Mouse (Mus musculus): ENCODE measurements at regions not wholly inside any gene's neighbourhood (a gene's known extent, or its start where the extent isn't known, plus 50 kb on each side); places are given as distances from the start of the nearest gene placed in this dataset.

DNA sequence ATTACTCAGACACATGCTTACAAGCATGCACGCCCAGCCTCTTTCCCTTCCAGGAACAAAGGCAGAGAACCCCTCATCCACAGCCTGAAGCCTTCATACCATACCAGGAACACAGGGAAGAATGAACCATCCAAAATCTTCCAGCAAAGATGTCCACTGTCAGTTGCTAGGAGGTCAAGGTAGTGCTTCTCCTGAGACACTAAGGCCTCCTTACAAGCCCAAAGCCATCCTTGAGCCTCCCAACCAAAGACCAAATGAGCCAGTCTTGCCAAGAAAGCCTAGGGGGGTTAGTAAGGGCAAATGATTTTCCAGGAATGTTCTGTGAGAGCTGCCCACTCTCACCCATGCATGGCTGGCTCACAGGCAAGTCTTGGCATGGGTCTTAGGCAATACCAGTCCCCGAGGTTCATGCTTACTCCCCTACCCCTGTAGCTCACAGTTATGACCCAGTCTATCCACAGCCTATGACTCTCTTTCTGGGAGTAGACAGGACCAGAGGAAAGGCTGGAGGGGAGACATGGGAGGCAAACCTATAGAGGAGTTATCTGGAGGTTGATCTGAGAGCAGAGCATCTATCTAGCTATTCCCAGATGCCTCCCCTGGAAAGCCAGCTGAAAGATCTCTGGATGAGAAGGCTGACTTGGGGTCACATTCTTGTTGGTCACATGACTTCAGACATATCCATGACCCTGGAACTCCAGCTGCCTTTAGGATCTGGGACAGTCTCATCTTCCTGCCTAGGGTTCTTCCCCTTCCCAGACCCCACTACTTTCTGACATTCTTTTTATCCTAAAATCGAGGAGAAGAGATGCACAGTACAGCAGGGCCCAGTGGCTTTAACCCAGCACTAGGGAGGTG, 112.4 kb downstream of the Zfp36l2 start:
- in situ Hi-C loops (cut with MboI; ENCODE audit: low pct_unique_long_range_greater_than_20kb) = no loop called here
- ATAC-seq = peak; percentile 45
- ChIA-PET POLR2A (interaction anchor here (0.6 to 1.6 kb wide), 6 partner anchors 9 to 134 kb away, joined by 3 to 5 read pairs (median 4); no protein-coding TSS in a partner anchor), CTCF (interaction anchor here (0.7 to 1.9 kb wide), 6 partner anchors 9 to 172 kb away, joined by 3 to 9 read pairs (median 4); no protein-coding TSS in a partner anchor)
- no peaks in the 10 kb centered on the region for H3K27me3 ChIP-seq
- no peak for TF ChIP-seq CTCF (IDR thresholded peaks at IDR 0.05)
- peak; percentile 74 for DNase-seq (ENCODE audit: low read depth, low spot score)

DNA sequence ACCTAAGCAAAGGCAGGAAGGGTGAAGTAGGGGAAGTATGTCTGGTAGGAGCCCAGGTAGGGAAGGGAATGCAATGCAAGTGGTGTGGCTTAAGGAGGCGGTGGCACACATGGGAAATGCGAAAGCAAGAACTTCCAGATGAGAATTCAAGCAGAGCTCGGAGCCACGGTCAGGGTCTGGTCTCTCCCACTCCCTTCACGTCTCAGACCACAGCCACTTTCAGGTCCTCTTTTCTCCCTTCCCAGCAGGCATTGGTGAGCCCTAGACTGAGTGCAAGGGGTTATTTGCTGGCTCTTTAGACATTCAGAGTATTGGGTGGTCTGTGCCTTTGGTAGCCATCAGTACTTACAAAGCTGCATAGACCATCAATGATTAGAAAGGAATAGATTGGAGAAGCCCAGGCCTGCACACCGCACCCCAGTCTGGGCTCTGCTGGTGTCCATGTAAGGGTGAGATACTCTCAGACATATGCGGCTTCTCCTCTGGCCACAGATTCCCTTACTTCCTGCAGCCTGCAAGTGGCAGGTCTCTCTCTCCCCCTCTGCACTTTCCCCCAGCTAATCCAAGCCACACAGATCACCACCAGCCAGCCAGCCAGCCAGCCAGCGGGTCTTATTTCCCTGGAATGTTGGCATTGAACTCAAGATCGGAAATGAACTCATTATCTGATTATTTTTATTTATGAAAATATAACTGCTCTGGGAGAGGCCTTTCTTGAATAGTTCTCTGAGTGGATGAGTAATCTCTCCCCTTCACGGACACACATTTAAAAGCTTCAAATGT, 113.6 kb downstream of the Zfp36l2 start:
- no peak for TF ChIP-seq CTCF (IDR thresholded peaks at IDR 0.05)
- ChIA-PET POLR2A (interaction anchor here (0.7 to 1.6 kb wide), 3 partner anchors 10 to 44 kb away, joined by 3 to 5 read pairs (median 4); no protein-coding TSS in a partner anchor), CTCF (interaction anchor here (0.6 to 1.9 kb wide), 6 partner anchors 39 to 170 kb away, joined by 3 to 9 read pairs (median 3); no protein-coding TSS in a partner anchor)
- in situ Hi-C loops (cut with MboI; ENCODE audit: low pct_unique_long_range_greater_than_20kb) = no loop called here
- ATAC-seq (peak; percentile 40), DNase-seq (ENCODE audit: low read depth, low spot score) (no peak)
- H3K27me3 ChIP-seq = no peaks in the 10 kb centered on the region

DNA sequence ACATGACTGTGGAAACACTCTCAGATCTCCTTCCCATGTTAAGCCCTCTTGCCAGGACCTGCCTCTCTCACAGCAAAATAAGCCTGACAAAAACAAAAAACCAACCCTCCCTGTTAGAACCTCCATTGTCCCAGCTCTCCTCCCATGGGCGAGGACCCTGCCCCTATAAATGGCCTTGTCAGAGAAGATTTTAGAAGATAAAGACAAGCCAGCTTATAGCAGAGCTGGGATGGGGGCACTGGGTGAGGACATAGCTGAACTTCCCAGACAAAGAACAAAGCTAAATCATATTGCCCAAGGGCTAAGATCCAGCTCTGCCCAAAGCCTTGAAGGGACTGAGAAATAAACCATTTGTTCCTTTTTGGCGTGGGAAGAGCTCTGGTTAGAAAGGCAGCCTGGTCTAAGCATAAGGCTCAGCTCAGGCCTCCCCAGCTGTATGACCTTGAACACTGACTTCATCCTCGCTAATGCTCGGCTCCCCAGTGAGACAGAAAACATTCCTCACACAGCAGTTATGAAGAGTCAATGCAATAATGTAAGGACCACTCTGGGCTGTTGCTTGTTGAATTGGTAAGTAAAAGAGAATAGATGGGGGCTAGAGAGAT, 115.2 kb downstream of the Zfp36l2 start:
- no peak for DNase-seq (ENCODE audit: low read depth, low spot score)

DNA sequence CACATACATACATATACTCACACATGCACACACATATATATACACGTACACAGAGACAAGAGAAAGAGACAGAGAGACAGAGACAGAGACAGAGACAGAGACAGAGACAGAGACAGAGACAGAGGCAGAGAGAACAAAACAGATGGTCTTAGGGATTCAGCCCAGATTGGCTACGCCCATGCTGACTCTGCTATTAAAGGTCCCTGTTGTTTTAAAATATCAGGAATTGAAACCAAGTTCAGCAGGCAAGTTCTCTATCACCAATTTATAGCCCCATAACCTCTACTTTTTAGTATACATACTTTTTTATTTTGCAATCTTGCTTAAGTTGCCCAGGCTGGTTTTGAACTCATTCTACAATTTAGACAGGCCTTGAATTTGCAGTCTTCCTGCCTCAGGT, 115.9 kb downstream of the Zfp36l2 start:
- DNase-seq (ENCODE audit: low read depth, low spot score) (no peak), ATAC-seq (no peak)
- ChIA-PET CTCF (no interaction called here), POLR2A (interaction anchor here (0.6 to 1.3 kb wide), 2 partner anchors 12 to 36 kb away, joined by 3 read pairs; no protein-coding TSS in a partner anchor)
- TF ChIP-seq CTCF (IDR thresholded peaks at IDR 0.05) = no peak
- H3K27me3 ChIP-seq = no peaks in the 10 kb centered on the region
- in situ Hi-C loops (cut with MboI; ENCODE audit: low pct_unique_long_range_greater_than_20kb) = no loop called here

More for the DNA sequence above, 115.2 kb downstream of the Zfp36l2 start:
- TF ChIP-seq CTCF (IDR thresholded peaks at IDR 0.05) = no peak
- ChIA-PET CTCF (interaction anchor here (0.6 to 0.9 kb wide), 2 partner anchors 12 to 42 kb away, joined by 3 read pairs; no protein-coding TSS in a partner anchor), POLR2A (interaction anchor here (0.5 to 0.6 kb wide), 2 partner anchors 37 to 101 kb away, joined by 3 to 6 read pairs; no protein-coding TSS in a partner anchor)
- in situ Hi-C loops (cut with MboI; ENCODE audit: low pct_unique_long_range_greater_than_20kb) = no loop called here
- no peaks in the 10 kb centered on the region for H3K27me3 ChIP-seq
- ATAC-seq = no peak

DNA sequence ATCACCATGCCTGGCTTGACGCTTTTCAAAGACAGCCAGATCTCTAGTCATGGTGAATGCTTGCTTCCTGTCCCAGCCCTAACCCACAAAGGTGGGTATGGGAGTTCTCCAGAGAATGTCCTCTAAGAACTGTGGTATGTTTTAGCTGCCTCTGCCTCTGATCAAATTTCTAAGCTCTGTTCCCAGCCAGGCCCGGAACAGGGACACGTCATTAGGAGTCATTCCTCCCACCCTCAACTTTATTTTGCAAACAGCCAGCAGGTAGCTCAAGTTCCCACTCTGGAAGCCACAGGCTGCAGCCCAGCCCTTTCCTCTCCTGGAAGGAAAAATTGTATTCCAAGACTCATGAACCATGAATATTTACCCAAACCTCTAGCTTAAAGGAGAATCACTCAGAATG, 117.2 kb downstream of the Zfp36l2 start:
- POLR2A ChIA-PET = interaction anchor here (0.6 to 1.3 kb wide), 3 partner anchors 11 to 113 kb away, joined by 3 to 4 read pairs (median 3); no protein-coding TSS in a partner anchor
- CTCF ChIA-PET = interaction anchor here (0.9 to 1.0 kb wide), 2 partner anchors 13 to 16 kb away, joined by 3 read pairs; no protein-coding TSS in a partner anchor
- in situ Hi-C loops (cut with MboI; ENCODE audit: low pct_unique_long_range_greater_than_20kb) = no loop called here
- ATAC-seq (no peak), DNase-seq (ENCODE audit: low read depth, low spot score) (no peak)
- no peak for TF ChIP-seq CTCF (IDR thresholded peaks at IDR 0.05)
- H3K27me3 ChIP-seq = no peaks in the 10 kb centered on the region

DNA sequence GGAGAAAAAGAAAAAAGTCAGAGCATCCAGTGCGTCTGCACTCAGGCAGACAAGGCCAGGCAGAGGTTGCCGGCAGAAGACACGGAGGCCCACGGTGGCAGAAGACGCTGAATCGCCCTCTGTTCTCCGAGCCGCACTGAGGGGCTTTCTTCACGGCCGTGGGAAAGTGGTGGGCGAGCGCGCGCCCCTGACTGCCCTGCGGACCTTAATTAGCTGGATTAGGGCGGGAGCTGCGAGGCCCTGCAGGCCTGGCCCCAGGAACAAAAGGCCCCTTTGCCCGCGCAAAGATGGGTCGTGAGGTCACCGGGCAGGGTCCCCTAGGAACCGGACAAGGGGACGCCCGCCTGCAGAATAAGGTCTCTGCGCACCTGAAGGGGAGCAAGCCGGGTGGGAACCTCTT, 120.6 kb downstream of the Zfp36l2 start:
- H3K27me3 ChIP-seq = no peaks in the 10 kb centered on the region
- CTCF ChIA-PET = interaction anchor here (1.2 kb wide), 1 partner anchor 11 kb away, joined by 3 read pairs; no protein-coding TSS in a partner anchor
- in situ Hi-C loops (cut with MboI; ENCODE audit: low pct_unique_long_range_greater_than_20kb) = no loop called here
- ATAC-seq = no peak
- DNase-seq (ENCODE audit: low read depth, low spot score) = no peak
- POLR2A ChIA-PET = no interaction called here
- TF ChIP-seq CTCF (IDR thresholded peaks at IDR 0.05) = no peak

DNA sequence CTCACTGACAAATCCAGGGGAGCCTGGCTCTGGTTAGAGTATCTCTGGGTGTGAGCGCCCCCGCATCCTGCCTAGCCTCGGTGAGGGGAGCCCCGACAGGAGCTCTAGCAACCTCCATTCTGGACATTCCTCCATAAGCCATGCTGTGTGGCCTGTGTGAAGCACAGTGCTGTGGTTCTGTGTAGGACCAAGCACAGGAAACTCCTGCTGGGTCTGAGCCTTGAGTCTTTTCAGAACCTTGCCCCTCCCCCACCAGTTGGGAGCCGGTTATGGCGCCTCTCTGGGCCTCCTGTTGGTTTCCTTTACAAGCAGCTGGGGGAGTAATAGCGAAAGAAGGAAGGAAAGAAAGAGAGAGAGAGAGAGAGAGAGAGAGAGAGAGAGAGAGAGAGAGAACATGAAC, 124.0 kb downstream of the Zfp36l2 start:
- CTCF ChIA-PET = no interaction called here
- in situ Hi-C loops (cut with MboI; ENCODE audit: low pct_unique_long_range_greater_than_20kb) = no loop called here
- no peaks in the 10 kb centered on the region for H3K27me3 ChIP-seq
- no peak for DNase-seq (ENCODE audit: low read depth, low spot score)
- TF ChIP-seq CTCF (IDR thresholded peaks at IDR 0.05) = no peak
- POLR2A ChIA-PET = no interaction called here
- no peak for ATAC-seq

DNA sequence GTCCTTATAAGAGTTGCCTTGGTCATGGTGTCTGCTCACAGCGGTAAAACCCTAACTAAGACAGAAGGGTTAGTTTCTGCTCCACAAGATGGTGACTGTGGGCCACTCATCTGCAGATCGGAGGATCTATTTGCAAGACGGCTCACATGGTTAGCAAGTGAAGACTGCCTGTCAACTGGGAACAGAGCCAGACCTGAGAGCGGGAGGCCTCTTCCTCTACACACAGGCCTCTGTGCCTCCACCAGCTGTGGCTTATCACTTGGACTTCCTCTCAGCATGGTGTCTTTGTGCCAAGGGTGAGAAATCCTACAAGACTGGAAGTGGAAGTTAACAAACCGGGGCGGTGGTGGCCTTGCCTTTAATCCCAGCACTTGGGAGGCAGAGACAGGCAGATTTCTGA, 126.1 kb downstream of the Zfp36l2 start:
- no peak for ATAC-seq
- TF ChIP-seq CTCF (IDR thresholded peaks at IDR 0.05) = no peak

DNA sequence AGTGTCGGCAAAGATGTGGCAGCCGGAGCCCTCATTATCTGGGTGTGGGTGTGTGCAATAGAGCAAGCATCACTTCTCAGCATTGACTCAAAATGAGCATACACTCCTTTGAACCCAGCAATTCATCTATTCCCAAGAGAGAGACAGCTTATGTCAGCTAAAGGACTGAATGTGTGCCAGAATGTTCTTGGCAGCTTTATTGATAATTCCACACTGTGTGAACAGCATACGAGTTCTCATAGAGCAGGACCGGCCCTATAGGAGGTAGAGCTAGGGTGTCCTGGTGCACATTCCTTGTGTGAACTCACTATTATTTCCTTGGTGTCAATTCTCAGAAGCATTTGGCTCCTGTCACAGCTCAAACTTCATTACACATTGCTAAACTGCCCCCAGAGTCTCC, 131.3 kb downstream of the Zfp36l2 start:
- ChIA-PET CTCF (interaction anchor here (1.0 to 1.5 kb wide), 2 partner anchors 11 to 54 kb away, joined by 3 read pairs; no protein-coding TSS in a partner anchor), POLR2A (no interaction called here)
- no peak for TF ChIP-seq CTCF (IDR thresholded peaks at IDR 0.05)
- in situ Hi-C loops (cut with MboI; ENCODE audit: low pct_unique_long_range_greater_than_20kb) = no loop called here
- no peaks in the 10 kb centered on the region for H3K27me3 ChIP-seq
- DNase-seq (ENCODE audit: low read depth, low spot score) (no peak), ATAC-seq (no peak)

More for the DNA sequence above, 126.1 kb downstream of the Zfp36l2 start:
- ChIA-PET POLR2A (no interaction called here), CTCF (no interaction called here)
- no peaks in the 10 kb centered on the region for H3K27me3 ChIP-seq
- DNase-seq (ENCODE audit: low read depth, low spot score) = no peak
- in situ Hi-C loops (cut with MboI; ENCODE audit: low pct_unique_long_range_greater_than_20kb) = no loop called here

DNA sequence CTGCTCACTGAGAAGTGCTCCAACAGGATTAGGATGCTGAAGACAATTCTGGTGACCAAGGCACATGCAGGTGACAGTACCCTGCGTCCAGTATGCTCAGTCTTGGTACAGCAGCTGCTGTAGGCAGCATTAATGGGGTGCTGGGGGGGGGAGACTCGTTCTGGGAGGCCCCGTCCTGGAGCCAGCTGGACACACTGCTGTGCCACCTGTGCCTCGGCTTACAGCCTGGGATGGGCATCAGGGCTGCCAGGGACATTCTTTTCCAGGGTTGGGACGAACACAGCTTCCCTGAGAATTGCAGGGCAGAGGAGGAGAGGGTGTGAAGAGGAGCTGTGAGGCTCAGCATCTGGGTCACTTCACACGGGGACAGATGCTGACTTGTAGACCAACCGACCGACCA, 135.3 kb downstream of the Zfp36l2 start:
- DNase-seq (ENCODE audit: low read depth, low spot score) = no peak
- no peak for TF ChIP-seq CTCF (IDR thresholded peaks at IDR 0.05)
- no peak for ATAC-seq
- POLR2A ChIA-PET = no interaction called here
- in situ Hi-C loops (cut with MboI; ENCODE audit: low pct_unique_long_range_greater_than_20kb) = no loop called here
- no peaks in the 10 kb centered on the region for H3K27me3 ChIP-seq
- CTCF ChIA-PET = no interaction called here
